Mouse (Mus musculus): ENCODE measurements around the gene Slc37a1.

DNA sequence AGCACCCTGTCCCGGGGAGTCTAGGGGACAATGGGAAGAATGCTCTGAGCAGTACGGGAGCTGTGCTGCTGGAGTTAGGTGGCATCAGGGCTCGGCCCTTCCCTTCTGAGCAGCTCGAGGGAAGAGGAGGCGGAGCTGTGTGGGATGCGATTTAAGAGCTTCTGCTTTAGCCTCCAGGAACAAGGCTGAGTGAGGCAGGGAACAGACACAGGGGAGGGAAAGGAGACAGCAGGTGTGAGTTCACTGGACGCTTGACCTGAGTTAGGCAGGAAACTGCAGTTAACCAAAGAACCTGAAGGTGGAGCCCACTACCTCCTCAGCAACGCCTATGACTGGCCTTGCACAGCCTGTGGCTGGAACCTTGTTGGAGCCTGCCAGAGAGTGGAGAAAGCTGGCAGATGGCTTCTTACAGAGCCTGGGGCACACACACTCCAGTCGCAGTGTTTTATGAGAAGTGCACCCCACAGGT lies 32.1 kb upstream of the Slc37a1 start:
- TF ChIP-seq CTCF (IDR thresholded peaks at IDR 0.05; ENCODE audit: extremely low read depth, insufficient read depth, low read length): peak; percentile 70
- no peak for TF ChIP-seq POLR2A (IDR thresholded peaks at IDR 0.05; ENCODE audit: extremely low read depth, insufficient read depth, low read length)

Measured in cortical plate, adult 2 months (tissue).